In the genomic region with DNA sequence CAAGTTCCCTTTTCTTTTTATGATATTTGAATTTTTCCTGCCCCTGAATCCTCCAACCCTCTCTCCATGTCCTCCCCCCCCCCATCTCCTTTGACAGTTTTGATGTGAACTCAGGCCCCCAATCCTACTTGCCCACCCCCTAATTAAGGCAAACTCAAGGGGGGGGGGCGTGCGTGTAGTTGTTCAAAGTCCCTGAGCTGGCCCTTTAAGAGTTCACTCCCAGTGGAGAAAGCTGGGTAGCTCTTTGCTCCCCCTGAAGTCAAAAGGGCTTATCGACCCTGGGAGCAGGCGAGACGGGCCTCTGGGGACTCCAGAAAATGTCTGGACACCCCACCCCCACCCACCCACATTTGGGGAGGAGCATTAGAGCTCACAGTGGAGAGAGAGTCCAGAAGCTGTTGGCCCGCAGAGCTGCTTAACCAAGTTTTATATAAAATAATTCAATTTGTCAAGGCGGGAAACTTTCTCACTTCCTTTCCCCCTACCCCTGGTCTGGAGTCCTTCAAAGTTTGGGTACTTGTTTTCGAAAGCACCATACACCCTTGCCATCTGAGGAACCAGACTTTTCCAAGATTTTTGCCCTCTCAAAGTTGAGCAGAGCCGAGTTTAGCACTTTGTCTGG, we compare ENCODE assay signal across 19 mouse cellular contexts. TPM values are rescaled to one million over a fixed set of nuclear protein-coding genes. Genes with fewer than 3 reads are reported as not detected.
DNase-seq lines count a peak whose midpoint lies in the region; ATAC-seq lines count a peak whose summit lies in the region.
"Had no signal": no experiment of that assay in that cellular context is flagged by ENCODE, and none has a peak within 500 bp of the region (broad histone marks: within the 10 kb centered on the region; RNA-seq: fewer than 3 reads in every experiment).

No protein-coding gene starts in this region.

- peak; percentile 50 for DNase-seq in forebrain, embryonic 11.5 days (ENCODE audit: low spot score)
- DNase-seq in urinary bladder, postnatal 10 days (ENCODE audit: low spot score): no peak
- no peak for DNase-seq in lung, postnatal 25 days (ENCODE audit: low spot score)
- DNase-seq in left cerebral cortex, adult 9 months (ENCODE audit: low spot score in 2 of 2): no peak
- DNase-seq: cerebellum, postnatal 14 days; gastrocnemius, postnatal 10 days; kidney, postnatal 10 days; layer of hippocampus, adult 9-11 months had no signal

- no peak overlapping the region for H3K4me2 ChIP-seq in forebrain, embryonic 11.5 days (ENCODE audit: low read depth, low read length, severe bottlenecking)
- no peak overlapping the region for H3K4me2 ChIP-seq in forebrain, embryonic 12.5 days
- H3K4me2 ChIP-seq in embryonic facial prominence, embryonic 12.5 days (replicated peaks): peak overlapping the region; percentile 58; the same call in 1 of the 2 replicates
- H3K4me2 ChIP-seq in hindbrain, embryonic 15.5 days: peak overlapping the region; percentile 49
- peak overlapping the region; percentile 81 for H3K4me2 ChIP-seq in neural tube, embryonic 12.5 days (replicated peaks)
- H3K4me2 ChIP-seq: intestine, embryonic 15.5 days; liver, embryonic 11.5 days had no signal

- no peaks in the 10 kb centered on the region for H3K36me3 ChIP-seq in forebrain, embryonic 11.5 days (ENCODE audit: control insufficient read depth, insufficient read depth, low read length)
- no peaks in the 10 kb centered on the region for H3K36me3 ChIP-seq in forebrain, embryonic 12.5 days (replicated peaks)
- no peaks in the 10 kb centered on the region for H3K36me3 ChIP-seq in embryonic facial prominence, embryonic 12.5 days
- no peaks in the 10 kb centered on the region for H3K36me3 ChIP-seq in hindbrain, embryonic 15.5 days
- H3K36me3 ChIP-seq in neural tube, embryonic 12.5 days: no peaks in the 10 kb centered on the region
- H3K36me3 ChIP-seq: intestine, embryonic 15.5 days had no signal

- H3K27me3 ChIP-seq in forebrain, embryonic 11.5 days (ENCODE audit: control insufficient read depth, insufficient read depth, low read length): peaks cover 94% of the 10 kb centered on the region
- H3K27me3 ChIP-seq in forebrain, embryonic 12.5 days: peaks cover 95% of the 10 kb centered on the region
- H3K27me3 ChIP-seq in embryonic facial prominence, embryonic 12.5 days: peaks cover 70% of the 10 kb centered on the region
- H3K27me3 ChIP-seq in hindbrain, embryonic 15.5 days: peaks cover 46% of the 10 kb centered on the region
- H3K27me3 ChIP-seq in neural tube, embryonic 12.5 days (replicated peaks): peaks cover 66% of the 10 kb centered on the region
- H3K27me3 ChIP-seq: CH12.LX had no signal

- no peak overlapping the region for H3K27ac ChIP-seq in forebrain, embryonic 11.5 days (ENCODE audit: low read depth, low read length)
- no peak overlapping the region for H3K27ac ChIP-seq in forebrain, embryonic 12.5 days
- H3K27ac ChIP-seq in embryonic facial prominence, embryonic 12.5 days: no peak overlapping the region
- H3K27ac ChIP-seq in hindbrain, embryonic 15.5 days (replicated peaks): peak overlapping the region; percentile 77; the same call in 1 of the 2 replicates
- H3K27ac ChIP-seq in neural tube, embryonic 12.5 days: 0 out of 2 replicates have a peak overlapping the region, but pooled peaks have one; percentile 12
- H3K27ac ChIP-seq: intestine, embryonic 15.5 days had no signal

- H3K4me1 ChIP-seq in forebrain, embryonic 11.5 days (replicated peaks; ENCODE audit: control insufficient read depth, insufficient read depth, low read length): peaks cover 15% of the 10 kb centered on the region; the same call in 1 of the 2 replicates
- peaks cover 43% of the 10 kb centered on the region for H3K4me1 ChIP-seq in forebrain, embryonic 12.5 days
- peaks cover 13% of the 10 kb centered on the region for H3K4me1 ChIP-seq in embryonic facial prominence, embryonic 12.5 days
- H3K4me1 ChIP-seq in hindbrain, embryonic 15.5 days (replicated peaks): peaks cover 15% of the 10 kb centered on the region
- H3K4me1 ChIP-seq in neural tube, embryonic 12.5 days: peaks cover 39% of the 10 kb centered on the region

- no peak for ATAC-seq in forebrain, embryonic 11.5 days (replicated peaks; ENCODE audit: low FRiP score)
- no peak for ATAC-seq in forebrain, embryonic 12.5 days (ENCODE audit: low FRiP score)
- ATAC-seq in embryonic facial prominence, embryonic 12.5 days (ENCODE audit: insufficient number of reproducible peaks, insufficient read depth, low FRiP score, low TSS enrichment): no peak
- no peak for ATAC-seq in hindbrain, embryonic 15.5 days (ENCODE audit: low FRiP score, low read depth)
- peak; percentile 36 for ATAC-seq in neural tube, embryonic 12.5 days (ENCODE audit: low FRiP score, low read depth)
- ATAC-seq: activated CD4-positive, CD25-positive, alpha-beta regulatory T cell, adult 4 months; intestine, embryonic 15.5 days had no signal

- H3K9ac ChIP-seq in forebrain, embryonic 11.5 days (ENCODE audit: low read length): no peak overlapping the region
- no peak overlapping the region for H3K9ac ChIP-seq in forebrain, embryonic 12.5 days
- no peak overlapping the region for H3K9ac ChIP-seq in embryonic facial prominence, embryonic 12.5 days
- H3K9ac ChIP-seq in hindbrain, embryonic 15.5 days: no peak overlapping the region
- H3K9ac ChIP-seq in neural tube, embryonic 12.5 days: no peak overlapping the region
- H3K9ac ChIP-seq: intestine, embryonic 15.5 days had no signal

- no peaks in the 10 kb centered on the region for H3K9me3 ChIP-seq in forebrain, embryonic 11.5 days (ENCODE audit: control insufficient read depth, low read length)
- no peaks in the 10 kb centered on the region for H3K9me3 ChIP-seq in forebrain, embryonic 12.5 days
- no peaks in the 10 kb centered on the region for H3K9me3 ChIP-seq in embryonic facial prominence, embryonic 12.5 days
- H3K9me3 ChIP-seq in hindbrain, embryonic 15.5 days: no peaks in the 10 kb centered on the region
- no peaks in the 10 kb centered on the region for H3K9me3 ChIP-seq in neural tube, embryonic 12.5 days
- H3K9me3 ChIP-seq: intestine, embryonic 15.5 days had no signal

- no peak overlapping the region for H3K4me3 ChIP-seq in forebrain, embryonic 11.5 days (ENCODE audit: low read depth, low read length)
- H3K4me3 ChIP-seq in forebrain, embryonic 12.5 days (replicated peaks): no peak overlapping the region
- no peak overlapping the region for H3K4me3 ChIP-seq in embryonic facial prominence, embryonic 12.5 days
- peak overlapping the region; percentile 41; the same call in 1 of the 2 replicates for H3K4me3 ChIP-seq in hindbrain, embryonic 15.5 days
- 0 out of 2 replicates have a peak overlapping the region, but pooled peaks have one; percentile 5 for H3K4me3 ChIP-seq in neural tube, embryonic 12.5 days
- H3K4me3 ChIP-seq: intestine, embryonic 15.5 days had no signal

- under 1% methylated on average over 9 of the region's 9 CpGs for WGBS in forebrain, embryonic 11.5 days
- WGBS in forebrain, embryonic 12.5 days: under 1% methylated on average over 9 of the region's 9 CpGs
- WGBS in embryonic facial prominence, embryonic 12.5 days: 2% methylated on average over 9 of the region's 9 CpGs
- 2% methylated on average over 9 of the region's 9 CpGs for WGBS in hindbrain, embryonic 15.5 days
- 1% methylated on average over 9 of the region's 9 CpGs for WGBS in neural tube, embryonic 12.5 days

RNA-seq across cellular contexts. Expression of gene Pax3, which starts 1.5 kb away (rescaled TPM):
- polyA plus RNA-seq in forebrain, embryonic 11.5 days (2014; fragmentation: Nextera tagmentation; extraction: Ambion mirVana): 4.4 and 4.7 TPM in 2 replicates
- polyA plus RNA-seq in forebrain, embryonic 12.5 days (2016; fragmentation: Nextera tagmentation; extraction: Ambion mirVana): 3.3 and 3.6 TPM in 2 replicates
- polyA plus RNA-seq in embryonic facial prominence, embryonic 12.5 days (2016; fragmentation: Nextera tagmentation; extraction: Ambion mirVana): 28.4 and 37.5 TPM in 2 replicates
- polyA plus RNA-seq in hindbrain, embryonic 15.5 days (2015; fragmentation: Nextera tagmentation; extraction: Ambion mirVana): 14.0 and 16.3 TPM in 2 replicates
- 44.6 and 45.4 TPM in 2 replicates for polyA plus RNA-seq in neural tube, embryonic 12.5 days (2016; fragmentation: Nextera tagmentation; extraction: Ambion mirVana)
- polyA plus RNA-seq: intestine, embryonic 15.5 days; lung, embryonic 16.5 days; small intestine, adult 2 months; stomach, embryonic 14.5 days had no signal

Comparison
In these comparisons a context has a peak if more than half of its experiments do, and no peak if none do; other contexts are left out.
1. H3K27ac ChIP-seq: peak in hindbrain, embryonic 15.5 days (single experiment) and neural tube, embryonic 12.5 days (single experiment); none in forebrain, embryonic 11.5 days (single experiment), forebrain, embryonic 12.5 days (single experiment) and embryonic facial prominence, embryonic 12.5 days (single experiment).
2. H3K4me2 ChIP-seq: peak in embryonic facial prominence, embryonic 12.5 days (single experiment), hindbrain, embryonic 15.5 days (single experiment) and neural tube, embryonic 12.5 days (single experiment); none in forebrain, embryonic 11.5 days (single experiment) and forebrain, embryonic 12.5 days (single experiment).
3. H3K4me3 ChIP-seq: peak in hindbrain, embryonic 15.5 days (single experiment) and neural tube, embryonic 12.5 days (single experiment); none in forebrain, embryonic 11.5 days (single experiment), forebrain, embryonic 12.5 days (single experiment) and embryonic facial prominence, embryonic 12.5 days (single experiment).